Mouse (Mus musculus): Measurements from ENCODE around the gene Utrn.

GRCm38 (mm10) chr10:12813211-12813811 is 55.9 kb downstream of the Utrn start:
- TF ChIP-seq POLR2A (IDR thresholded peaks at IDR 0.05; ENCODE audit: control insufficient read depth, low read depth, low read length) = no peak
- no peak for TF ChIP-seq CTCF (IDR thresholded peaks at IDR 0.05; ENCODE audit: control insufficient read depth, insufficient read depth, insufficient replicate concordance, low read depth, low read length)

Measured in testis, adult 2 months (tissue).